Mouse (Mus musculus): ENCODE results near the gene Cdh12.

DNA sequence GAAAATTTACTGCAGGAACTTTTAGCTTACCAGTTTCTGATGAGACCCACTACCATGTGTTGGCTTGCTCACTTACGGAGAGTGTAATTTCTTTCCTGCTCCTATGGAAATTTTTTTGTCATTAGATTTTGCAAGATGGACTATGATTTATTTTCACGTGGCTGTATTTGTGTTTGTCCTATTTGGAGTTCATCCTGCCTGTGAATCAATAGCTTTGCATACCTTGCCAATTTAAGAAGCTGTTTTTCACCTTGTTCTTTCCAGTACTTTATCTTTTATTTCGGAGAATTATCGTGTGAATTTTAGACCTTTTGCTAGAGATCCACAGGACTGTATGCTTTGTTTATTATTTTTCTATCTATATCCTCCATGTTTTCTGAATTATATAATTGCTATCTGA is 551.5 kb downstream of the Cdh12 start:
- TF ChIP-seq CTCF (IDR thresholded peaks at IDR 0.05; ENCODE audit: extremely low read depth, insufficient read depth, insufficient read length, insufficient replicate concordance): no peak
- TF ChIP-seq POLR2A (IDR thresholded peaks at IDR 0.05; ENCODE audit: low read depth, low read length): no peak

All from spleen, adult 2 months (tissue).